Mouse (Mus musculus) MEL (cell line): ENCODE results near the gene Wdfy3.

Experiments used
- CTCF ChIP-seq, 3 experiments: IDR thresholded peaks in 2 of 3; conservative IDR thresholded peaks in 1 of 3; 2 replicates each; pipeline ENCODE4 v1.5.1; 2011 to 2012; ENCODE audit warnings: low read length in 3 of 3, low read depth in 2 of 3, mild to moderate bottlenecking in 2 of 3, improper control_type of control experiment in 1 of 3, inconsistent platforms in 1 of 3, mixed read lengths in 1 of 3, moderate library complexity in 1 of 3; ENCODE audit not compliant: control insufficient read depth in 1 of 3, insufficient read depth in 1 of 3, poor library complexity in 1 of 3, severe bottlenecking in 1 of 3
- EP300 ChIP-seq, 2 experiments: IDR thresholded peaks; 2 replicates each; pipeline ENCODE4 v1.6.1; 2011; ENCODE audit warnings: improper control_type of control experiment in 2 of 2, low read length in 2 of 2, low read depth in 1 of 2, mild to moderate bottlenecking in 1 of 2
- MAZ ChIP-seq: IDR thresholded peaks from 2 replicates; pipeline ENCODE4 v1.6.1; 2012; ENCODE audit warnings: low read depth, mild to moderate bottlenecking, inconsistent platforms, low read length, improper control_type of control experiment
- POLR2A ChIP-seq, 2 experiments: IDR thresholded peaks; 2 replicates each; pipeline ENCODE4 v1.6.1; 2011 to 2012; ENCODE audit warnings: low read length in 2 of 2, mild to moderate bottlenecking in 2 of 2, control low read depth in 1 of 2, improper control_type of control experiment in 1 of 2, low read depth in 1 of 2, moderate library complexity in 1 of 2; ENCODE audit not compliant: control insufficient read depth in 1 of 2, insufficient read depth in 1 of 2, poor library complexity in 1 of 2
- TAL1 ChIP-seq: IDR thresholded peaks from 2 replicates; pipeline ENCODE4 v1.6.1; 2012; ENCODE audit warnings: mild to moderate bottlenecking, inconsistent platforms, low read length, moderate library complexity, mixed read lengths
- TCF12 ChIP-seq: IDR thresholded peaks from 2 replicates; pipeline ENCODE4 v1.6.1; 2014; ENCODE audit warnings: low read depth, mild to moderate bottlenecking, inconsistent platforms, low read length, improper control_type of control experiment, moderate library complexity

- no peak for TF ChIP-seq MAZ
- no peak for TF ChIP-seq CTCF (IDR thresholded peaks at IDR 0.05 in 2 of 3, conservative IDR thresholded peaks at IDR 0.05 in 1 of 3; ENCODE audit: control insufficient read depth in 1 of 3, insufficient read depth in 1 of 3, low read depth in 2 of 3, low read length in 3 of 3, poor library complexity in 1 of 3, severe bottlenecking in 1 of 3)
- no peak for TF ChIP-seq POLR2A (IDR thresholded peaks at IDR 0.05; ENCODE audit: control insufficient read depth in 1 of 2, insufficient read depth in 1 of 2, low read depth in 1 of 2, low read length in 2 of 2, poor library complexity in 1 of 2)
- no peak for TF ChIP-seq TCF12
- TF ChIP-seq TAL1, result no peak
- no peak for TF ChIP-seq EP300 (IDR thresholded peaks at IDR 0.05; ENCODE audit: low read depth in 1 of 2, low read length in 2 of 2)
Measured at GRCm38 (mm10) chr5:102090686-102091085, 21.0 kb upstream of the Wdfy3 start.
